Mouse (Mus musculus) urinary bladder, postnatal 25 days (tissue): ENCODE results near the gene Arid1b.

Experiments used
- DNase-seq: peaks from one replicate; pipeline ENCODE4 v3.0.0; 2022; ENCODE audit warnings: low spot score

Arid1b gene

DNA sequence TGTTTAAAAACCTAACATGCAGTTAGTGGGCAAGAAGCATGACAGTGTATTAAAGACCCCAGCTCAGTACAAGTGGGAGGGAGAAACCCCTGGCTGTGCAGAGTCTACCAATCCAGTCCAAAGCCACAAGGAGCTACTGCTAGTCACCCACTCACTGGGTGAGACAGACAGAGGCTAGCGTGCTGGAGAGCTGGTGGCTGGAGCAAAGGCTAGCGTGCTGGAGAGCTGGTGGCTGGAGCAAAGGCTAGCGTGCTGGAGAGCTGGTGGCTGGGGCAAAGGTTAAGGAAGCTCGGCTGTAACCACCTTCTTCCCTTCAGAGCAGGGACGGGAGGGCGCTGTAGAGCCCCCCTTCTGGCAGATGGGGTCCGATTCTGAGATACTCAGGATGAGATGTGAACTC is 320.6 kb downstream of the Arid1b start:
- no peak for DNase-seq

DNA sequence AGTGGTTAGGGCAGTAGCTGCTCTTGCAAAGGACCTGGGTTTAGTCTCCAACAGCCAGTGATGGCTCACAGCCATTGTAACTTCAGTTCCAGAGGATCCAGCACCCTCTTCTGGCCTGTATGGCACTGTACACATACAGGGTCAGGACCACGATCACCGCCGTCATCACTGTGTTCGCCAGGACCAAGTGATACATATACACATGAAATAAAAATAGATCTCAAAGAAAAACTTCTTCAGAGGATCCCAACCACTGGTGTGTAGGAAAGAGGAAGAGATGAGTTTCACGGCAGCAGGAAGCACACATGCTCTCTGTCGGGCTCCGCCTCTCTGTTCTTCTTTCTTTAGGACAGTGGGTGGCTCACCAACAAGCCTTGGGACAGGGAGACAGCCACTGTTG is 322.4 kb downstream of the Arid1b start:
- DNase-seq: no peak

GRCm38 (mm10) chr17:5321589-5322225 is 327.6 kb downstream of the Arid1b start:
- DNase-seq: no peak

DNA sequence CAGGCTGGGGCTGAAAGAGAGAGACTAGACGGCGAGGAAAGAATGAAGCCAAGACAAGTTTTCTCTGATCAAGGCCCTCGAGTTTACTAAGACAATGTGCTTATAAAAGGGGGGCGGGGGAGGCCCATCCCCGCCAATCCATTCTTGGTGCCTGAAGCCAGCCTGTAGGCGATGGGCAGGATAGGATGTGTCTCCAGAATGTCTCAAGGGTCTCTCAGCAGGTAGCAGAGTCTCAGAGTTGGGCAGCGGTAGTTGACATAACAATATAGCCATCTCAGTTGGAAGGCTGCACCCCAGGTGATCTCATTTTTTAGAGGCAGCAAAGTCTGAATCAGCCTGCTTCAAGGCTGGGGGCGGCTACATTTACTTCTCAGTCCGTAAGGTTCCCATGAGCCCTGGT is 328.5 kb downstream of the Arid1b start:
- DNase-seq: no peak

DNA sequence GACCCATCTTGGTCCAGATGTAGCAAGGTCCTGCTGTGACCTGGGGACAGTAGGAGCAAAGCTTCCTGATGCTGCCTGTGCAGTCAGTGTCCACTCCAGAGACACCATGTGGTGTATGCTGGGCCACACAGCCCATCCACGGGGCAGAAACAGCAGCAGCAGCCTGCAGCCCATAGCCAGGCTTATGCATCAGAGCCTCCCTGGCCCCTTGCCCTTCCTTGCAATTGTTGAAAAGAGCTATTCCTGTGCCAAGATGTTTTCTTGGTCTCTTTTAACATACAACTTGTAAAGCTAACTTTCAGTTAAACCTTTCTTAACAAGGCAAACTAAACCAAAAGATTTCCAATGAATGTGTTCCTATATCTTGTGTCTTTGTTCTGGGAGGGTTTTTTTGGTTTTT is 329.6 kb downstream of the Arid1b start:
- no peak for DNase-seq

DNA sequence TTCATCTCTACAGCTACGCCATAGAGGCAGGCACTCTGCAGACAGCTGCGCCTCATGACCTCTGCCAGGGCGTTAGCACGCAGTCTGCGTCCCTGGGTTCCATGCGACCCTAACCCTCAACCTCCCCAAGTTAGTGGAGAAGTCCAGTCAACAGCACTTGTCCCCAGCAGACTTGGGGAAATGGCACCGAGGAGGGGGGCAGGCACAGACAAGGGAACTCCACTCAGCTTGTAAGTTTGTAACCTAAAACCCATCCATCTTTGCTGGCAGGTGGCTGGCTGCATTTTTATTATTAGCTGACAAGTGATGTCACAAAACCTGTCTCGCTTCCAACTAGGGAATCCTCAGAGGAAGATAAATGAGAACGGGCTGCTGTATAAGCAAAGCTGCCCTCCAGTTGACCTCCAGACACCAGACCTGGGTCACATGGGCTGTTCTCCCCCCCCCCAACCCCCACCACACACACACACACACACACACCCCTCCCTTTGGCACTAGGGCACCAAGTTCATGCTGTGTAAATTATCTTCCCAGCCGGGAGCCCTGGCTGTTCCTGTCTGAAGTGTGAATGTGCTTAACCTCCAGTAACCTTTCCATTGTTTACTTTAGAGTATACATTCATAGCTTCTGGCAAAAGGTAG is 330.2 kb downstream of the Arid1b start:
- no peak for DNase-seq

DNA sequence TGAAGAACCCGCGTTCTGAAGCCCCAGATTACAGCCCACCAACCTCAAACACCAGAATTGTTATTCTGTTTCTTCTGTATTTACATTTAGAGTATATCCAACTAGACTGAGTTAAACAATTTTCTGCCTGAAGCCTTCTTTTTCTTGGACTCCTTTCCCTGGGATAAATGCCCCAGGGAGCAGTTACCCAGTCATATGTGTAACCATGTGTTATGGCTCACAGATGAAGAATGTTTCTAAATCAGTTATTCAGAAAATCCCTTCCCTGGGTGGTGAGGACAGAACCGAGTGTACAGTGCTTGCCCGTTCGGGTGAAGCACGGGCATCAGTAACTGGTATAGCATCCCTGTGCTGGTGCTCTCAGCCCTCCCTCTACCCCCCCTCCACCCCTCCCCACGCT is 332.6 kb downstream of the Arid1b start:
- no peak for DNase-seq

- DNase-seq: no peak
Measured at GRCm38 (mm10) chr17:5327480-5328180, 333.5 kb downstream of the Arid1b start.

DNA sequence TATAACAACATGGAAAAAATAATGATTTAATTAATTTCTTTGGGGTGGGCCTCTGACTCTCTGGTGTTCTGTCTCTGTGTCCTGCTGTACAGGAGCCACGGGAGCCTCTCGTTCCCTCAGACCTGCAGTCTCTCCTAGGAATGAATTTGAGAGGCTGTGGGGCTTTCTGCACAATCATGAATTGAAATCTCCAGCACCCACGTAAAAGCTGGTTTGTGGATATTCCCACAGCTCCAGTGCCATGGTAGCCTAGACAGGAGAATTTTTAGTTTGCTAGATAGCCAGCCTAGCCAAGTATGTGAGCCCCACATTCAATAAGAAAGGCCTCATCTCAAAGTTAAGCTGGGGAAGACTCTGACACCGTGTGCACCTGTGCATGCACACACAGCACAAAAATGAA is 335.3 kb downstream of the Arid1b start:
- no peak for DNase-seq

DNA sequence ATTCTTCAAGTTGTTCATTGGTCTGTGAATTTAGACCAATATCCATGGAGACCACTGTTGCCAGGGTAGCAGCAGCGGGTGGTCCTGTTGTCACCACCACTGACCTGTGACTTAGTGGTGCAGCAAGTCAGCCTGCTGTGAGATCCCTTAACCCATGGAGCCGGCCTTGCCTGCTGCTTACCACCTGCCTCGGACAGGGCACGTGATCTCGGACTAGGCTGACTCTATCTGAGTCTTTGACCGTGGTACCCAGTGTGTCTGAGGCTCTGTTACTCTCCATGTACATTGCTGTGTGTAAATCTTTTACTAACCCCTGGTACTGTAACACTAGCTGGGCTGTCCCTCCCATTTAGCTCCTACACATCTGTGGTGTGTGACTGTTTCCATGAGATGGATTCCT is 335.9 kb downstream of the Arid1b start:
- no peak for DNase-seq

DNA sequence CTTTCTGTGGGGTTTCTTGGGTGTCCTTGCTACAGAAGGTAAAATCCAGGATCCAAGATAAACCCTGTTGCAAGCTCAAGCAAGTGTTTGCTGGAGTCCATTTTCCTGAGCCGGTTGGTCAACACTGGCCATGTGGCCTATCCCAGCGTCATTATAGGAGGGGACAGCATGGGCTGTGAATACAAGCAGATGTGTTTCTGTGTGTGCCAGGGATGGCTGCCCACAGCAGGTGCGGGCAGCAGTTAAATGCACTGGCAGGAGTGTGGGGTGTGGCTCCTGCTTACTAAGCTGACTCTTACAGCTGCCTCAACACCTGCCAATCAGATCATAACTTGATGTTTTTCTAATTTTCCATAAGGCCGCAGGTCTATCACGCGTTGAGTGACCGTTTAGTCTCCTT is 336.5 kb downstream of the Arid1b start:
- DNase-seq: no peak

GRCm38 (mm10) chr17:5331387-5331786 is 337.3 kb downstream of the Arid1b start:
- no peak for DNase-seq

- no peak for DNase-seq
Measured at GRCm38 (mm10) chr17:5334567-5334966, 340.4 kb downstream of the Arid1b start.

GRCm38 (mm10) chr17:5344426-5344825 is 350.3 kb downstream of the Arid1b start:
- DNase-seq: no peak

DNA sequence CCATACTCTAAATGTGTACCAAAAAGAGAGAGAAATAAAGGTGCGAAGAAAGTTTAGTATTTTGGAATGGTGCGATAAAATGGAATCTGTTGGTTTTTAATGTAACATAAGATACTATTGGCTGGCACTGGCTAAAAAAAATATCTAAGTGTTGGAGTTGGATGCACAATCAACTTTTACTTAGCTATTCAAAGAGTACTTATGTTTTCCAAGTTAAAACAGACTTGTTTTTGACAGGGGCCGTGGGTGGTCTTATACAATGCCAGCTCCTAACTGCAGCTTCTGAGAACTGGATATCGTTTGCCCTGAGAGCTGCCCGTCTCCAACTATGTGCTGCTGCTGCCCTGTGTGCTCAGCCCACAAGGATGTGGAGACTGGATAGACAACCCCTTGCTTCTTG is 351.7 kb downstream of the Arid1b start:
- no peak for DNase-seq

DNA sequence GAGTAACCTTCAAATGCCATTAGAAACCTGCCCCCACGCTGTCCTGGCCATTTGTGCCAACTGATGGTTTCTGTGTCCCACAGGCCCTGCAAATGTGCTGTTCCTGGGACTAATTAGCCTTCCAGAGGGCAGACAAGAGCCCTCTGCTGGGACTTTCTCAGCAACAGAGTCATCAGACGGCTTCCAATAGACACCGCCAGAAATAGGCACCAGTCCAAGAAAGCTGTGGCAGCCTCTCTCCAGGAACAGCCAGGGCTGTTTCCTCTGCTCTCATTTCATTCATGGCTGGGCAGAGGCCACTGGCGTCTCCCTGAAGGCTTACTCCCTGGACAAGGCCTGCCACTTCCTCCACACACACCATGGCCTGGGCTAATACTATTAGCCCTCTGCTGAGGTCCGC is 358.8 kb downstream of the Arid1b start:
- no peak for DNase-seq

DNA sequence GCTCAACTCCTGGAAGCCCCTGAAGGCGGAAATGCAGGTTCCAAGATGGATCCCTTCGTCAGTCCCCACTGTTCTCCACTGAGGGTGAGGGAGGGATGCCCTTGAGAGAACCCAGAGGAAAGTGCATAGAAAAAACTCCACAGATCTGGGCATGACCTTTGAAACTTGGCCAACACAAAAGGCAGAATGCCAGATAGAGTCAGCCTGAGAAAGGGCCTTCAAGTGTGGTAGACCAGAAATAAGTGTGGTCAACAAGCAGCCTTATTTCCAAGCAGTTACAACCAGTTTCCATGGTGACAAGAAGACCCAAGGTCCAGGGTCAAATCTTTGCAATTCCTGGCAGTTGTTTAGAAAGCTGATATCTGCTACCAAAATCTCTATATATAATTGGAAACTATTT is 366.6 kb downstream of the Arid1b start:
- no peak for DNase-seq

GRCm38 (mm10) chr17:5365992-5366398 is 371.9 kb downstream of the Arid1b start:
- no peak for DNase-seq

DNA sequence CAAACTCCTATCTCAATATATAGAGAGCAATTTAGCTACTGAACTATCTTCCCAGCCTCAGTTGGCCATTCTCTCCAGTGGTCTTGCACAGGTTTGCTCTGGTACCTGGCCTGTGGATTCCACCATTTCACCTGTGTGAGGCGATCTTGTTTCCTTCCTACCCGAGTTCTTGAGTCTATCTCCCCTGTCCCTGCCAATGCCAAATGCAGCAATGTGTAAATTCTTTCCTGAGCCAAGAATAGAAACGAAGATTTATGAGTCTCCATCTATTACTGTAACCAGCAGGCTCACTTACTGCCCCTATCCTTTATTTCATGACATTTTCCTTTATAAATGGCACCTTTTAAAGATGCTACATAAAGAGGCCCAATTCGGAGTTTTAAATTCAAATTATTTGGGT is 376.9 kb downstream of the Arid1b start:
- DNase-seq: no peak

DNA sequence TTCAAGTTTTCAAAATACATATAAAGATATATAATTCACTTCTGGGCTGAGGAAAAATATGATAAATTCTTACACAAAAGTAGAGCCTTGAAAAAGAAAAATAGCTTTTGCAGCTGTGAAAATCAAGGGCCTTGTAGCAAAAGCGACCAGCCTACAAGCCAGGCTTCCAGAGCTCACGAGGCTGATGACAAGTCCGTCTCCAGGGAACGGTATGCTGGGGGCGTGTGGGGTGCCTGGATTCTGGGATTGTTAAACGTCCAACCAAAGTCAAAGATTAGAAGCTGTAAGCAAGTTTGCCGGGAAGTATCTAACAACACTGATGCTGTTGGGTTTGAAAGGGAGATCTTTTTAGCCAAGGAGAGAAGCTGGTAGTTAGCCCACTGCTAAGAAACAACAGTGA is 377.4 kb downstream of the Arid1b start:
- no peak for DNase-seq

DNA sequence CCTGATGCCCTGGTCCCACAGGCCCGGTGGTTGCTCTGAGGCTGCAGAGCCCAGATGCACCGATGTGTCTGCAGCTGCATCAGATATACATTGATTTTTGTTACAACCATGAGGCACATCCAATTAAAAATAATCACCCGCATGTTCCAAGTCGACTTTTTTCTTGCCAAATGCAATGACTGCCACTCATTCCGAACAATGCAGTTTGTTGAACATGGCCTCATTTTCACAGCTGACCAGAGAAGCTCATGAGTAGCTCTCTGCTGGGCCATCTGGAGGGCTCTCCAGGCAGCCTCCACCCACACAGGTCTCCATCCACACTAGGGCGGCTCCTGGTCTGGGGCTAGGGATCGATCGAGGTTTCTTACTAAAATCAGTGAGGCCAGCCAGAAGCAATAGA is 378.8 kb downstream of the Arid1b start:
- no peak for DNase-seq

- DNase-seq: no peak
Measured at GRCm38 (mm10) chr17:5377151-5377929, 383.2 kb downstream of the Arid1b start.

GRCm38 (mm10) chr17:5377930-5378310 is 383.8 kb downstream of the Arid1b start:
- no peak for DNase-seq
